Mouse (Mus musculus): ENCODE results near the gene Pgm2l1.

Gene Pgm2l1

GRCm38 (mm10) chr7:100295745-100296144, 68.6 kb downstream of the Pgm2l1 start:
- in situ Hi-C loops (cut with MboI, MseI): no loop called here

GRCm38 (mm10) chr7:100296699-100297098, 69.5 kb downstream of the Pgm2l1 start:
- in situ Hi-C loops (cut with MboI, MseI): no loop called here

- in situ Hi-C loops (cut with MboI, MseI): no loop called here
These were observed 71.8 kb downstream of the Pgm2l1 start for GRCm38 (mm10) chr7:100298861-100299510.

GRCm38 (mm10) chr7:100301390-100301789, 74.2 kb downstream of the Pgm2l1 start:
- in situ Hi-C loops (cut with MboI, MseI): no loop called here

GRCm38 (mm10) chr7:100302316-100302715, 75.1 kb downstream of the Pgm2l1 start:
- in situ Hi-C loops (cut with MboI, MseI): no loop called here

- in situ Hi-C loops (cut with MboI, MseI): no loop called here
These were observed 78.7 kb downstream of the Pgm2l1 start for GRCm38 (mm10) chr7:100305894-100306293.

- in situ Hi-C loops (cut with MboI, MseI): no loop called here
These were observed 80.9 kb downstream of the Pgm2l1 start for GRCm38 (mm10) chr7:100307872-100308653.

- in situ Hi-C loops (cut with MboI, MseI): no loop called here
These were observed 82.0 kb downstream of the Pgm2l1 start for GRCm38 (mm10) chr7:100309216-100309615.

GRCm38 (mm10) chr7:100309679-100310078, 82.5 kb downstream of the Pgm2l1 start:
- in situ Hi-C loops (cut with MboI, MseI): no loop called here

GRCm38 (mm10) chr7:100310290-100310689, 83.1 kb downstream of the Pgm2l1 start:
- in situ Hi-C loops (cut with MboI, MseI): no loop called here

GRCm38 (mm10) chr7:100312716-100313115, 85.5 kb downstream of the Pgm2l1 start:
- in situ Hi-C loops (cut with MboI, MseI): no loop called here

GRCm38 (mm10) chr7:100316924-100317323, 89.7 kb downstream of the Pgm2l1 start:
- in situ Hi-C loops (cut with MboI, MseI): no loop called here

- in situ Hi-C loops (cut with MboI, MseI): no loop called here
These were observed 90.3 kb downstream of the Pgm2l1 start for GRCm38 (mm10) chr7:100317534-100317933.

- in situ Hi-C loops (cut with MboI, MseI): no loop called here
These were observed 96.5 kb downstream of the Pgm2l1 start for GRCm38 (mm10) chr7:100323721-100324120.

- in situ Hi-C loops (cut with MboI, MseI): loop anchor here (5.0 kb wide), 1 partner anchor 48 kb away; no protein-coding TSS in a partner anchor
These were observed 98.3 kb downstream of the Pgm2l1 start for GRCm38 (mm10) chr7:100325482-100325881.

- in situ Hi-C loops (cut with MboI, MseI): loop anchor here (5.0 kb wide), 1 partner anchor 50 kb away; no protein-coding TSS in a partner anchor
These were observed 100.3 kb downstream of the Pgm2l1 start for GRCm38 (mm10) chr7:100327514-100327913.

Measured in T-helper 2 cell (primary cell).